Mouse (Mus musculus): ENCODE measurements at regions not wholly inside any gene's neighbourhood (a gene's known extent, or its start where the extent isn't known, plus 50 kb on each side); places are given as distances from the start of the nearest gene placed in this dataset.
A peak's percentile ranks its signal among the peaks of the same experiment; 100 is the strongest.

GRCm38 (mm10) chr16:77914160-77915070, 312.5 kb upstream of the Gm11146 start:
- ATAC-seq (ENCODE audit: low FRiP score), result no peak
- H3K4me2 ChIP-seq (replicated peaks; ENCODE audit: low read depth, low read length), result no peak overlapping the region
- no peak overlapping the region for H3K9ac ChIP-seq (ENCODE audit: low read depth, low read length)
- 72% methylated on average over 6 of the region's 6 CpGs for WGBS
- no peaks in the 10 kb centered on the region for H3K4me1 ChIP-seq (replicated peaks; ENCODE audit: control insufficient read depth, insufficient read depth, low read length)
- no peaks in the 10 kb centered on the region for H3K27me3 ChIP-seq (ENCODE audit: control insufficient read depth, insufficient read depth, low read length)
- H3K9me3 ChIP-seq (ENCODE audit: control insufficient read depth, low read length), result no peaks in the 10 kb centered on the region
- no peak for DNase-seq (ENCODE audit: low spot score)
- H3K36me3 ChIP-seq (ENCODE audit: control insufficient read depth, insufficient read depth, low read length), result no peaks in the 10 kb centered on the region
- no peak overlapping the region for H3K27ac ChIP-seq (ENCODE audit: low read depth, low read length)
- no peak overlapping the region for H3K4me3 ChIP-seq (ENCODE audit: low read depth, low read length)

GRCm38 (mm10) chr16:77894247-77894646, 292.4 kb upstream of the Gm11146 start:
- Histone ChIP-seq H3K36me3 (ENCODE audit: control insufficient read depth, insufficient read depth, low read length) (no peaks in the 10 kb centered on the region), H3K9me3 (ENCODE audit: control insufficient read depth, low read length) (no peaks in the 10 kb centered on the region), H3K4me3 (ENCODE audit: low read depth, low read length) (no peak overlapping the region), H3K27me3 (ENCODE audit: control insufficient read depth, insufficient read depth, low read length) (no peaks in the 10 kb centered on the region), H3K4me1 (replicated peaks; ENCODE audit: control insufficient read depth, insufficient read depth, low read length) (no peaks in the 10 kb centered on the region), H3K9ac (ENCODE audit: low read depth, low read length) (no peak overlapping the region), H3K27ac (ENCODE audit: low read depth, low read length) (peak overlapping the region; percentile 72), H3K4me2 (replicated peaks; ENCODE audit: low read depth, low read length) (no peak overlapping the region)
- peak; percentile 72 for ATAC-seq (ENCODE audit: low FRiP score)
- WGBS, result 40% methylated on average over 2 of the region's 2 CpGs
- DNase-seq (ENCODE audit: low spot score), result peak; percentile 37

- 68% methylated on average over 2 of the region's 2 CpGs for WGBS
- H3K4me2 ChIP-seq (replicated peaks; ENCODE audit: low read depth, low read length), result no peak overlapping the region
- peak overlapping the region; percentile 72 for H3K27ac ChIP-seq (ENCODE audit: low read depth, low read length)
- H3K27me3 ChIP-seq (ENCODE audit: control insufficient read depth, insufficient read depth, low read length), result no peaks in the 10 kb centered on the region
- no peaks in the 10 kb centered on the region for H3K4me1 ChIP-seq (replicated peaks; ENCODE audit: control insufficient read depth, insufficient read depth, low read length)
- ATAC-seq (ENCODE audit: low FRiP score), result peak; percentile 75
- H3K4me3 ChIP-seq (ENCODE audit: low read depth, low read length), result no peak overlapping the region
- no peak overlapping the region for H3K9ac ChIP-seq (ENCODE audit: low read depth, low read length)
- DNase-seq (ENCODE audit: low spot score), result peak; percentile 18
- H3K9me3 ChIP-seq (ENCODE audit: control insufficient read depth, low read length), result no peaks in the 10 kb centered on the region
- no peaks in the 10 kb centered on the region for H3K36me3 ChIP-seq (ENCODE audit: control insufficient read depth, insufficient read depth, low read length)
These were observed 291.8 kb upstream of the Gm11146 start for GRCm38 (mm10) chr16:77893690-77894089.

- H3K27ac ChIP-seq (ENCODE audit: low read depth, low read length), result no peak overlapping the region
- no peaks in the 10 kb centered on the region for H3K27me3 ChIP-seq (ENCODE audit: control insufficient read depth, insufficient read depth, low read length)
- no peak overlapping the region for H3K4me2 ChIP-seq (replicated peaks; ENCODE audit: low read depth, low read length)
- DNase-seq (ENCODE audit: low spot score) (no peak), ATAC-seq (ENCODE audit: low FRiP score) (no peak)
- H3K9me3 ChIP-seq (ENCODE audit: control insufficient read depth, low read length), result no peaks in the 10 kb centered on the region
- H3K4me1 ChIP-seq (replicated peaks; ENCODE audit: control insufficient read depth, insufficient read depth, low read length), result no peaks in the 10 kb centered on the region
- WGBS, result 86% methylated on average over 2 of the region's 2 CpGs
- no peak overlapping the region for H3K4me3 ChIP-seq (ENCODE audit: low read depth, low read length)
- no peak overlapping the region for H3K9ac ChIP-seq (ENCODE audit: low read depth, low read length)
- H3K36me3 ChIP-seq (ENCODE audit: control insufficient read depth, insufficient read depth, low read length), result no peaks in the 10 kb centered on the region
These were observed 290.8 kb upstream of the Gm11146 start for GRCm38 (mm10) chr16:77892731-77893130.

- no peaks in the 10 kb centered on the region for H3K9me3 ChIP-seq (ENCODE audit: control insufficient read depth, low read length)
- no peak overlapping the region for H3K9ac ChIP-seq (ENCODE audit: low read depth, low read length)
- H3K4me1 ChIP-seq (replicated peaks; ENCODE audit: control insufficient read depth, insufficient read depth, low read length), result no peaks in the 10 kb centered on the region
- no peak overlapping the region for H3K4me2 ChIP-seq (replicated peaks; ENCODE audit: low read depth, low read length)
- 90% methylated on average over 11 of the region's 11 CpGs for whole genome bisulfite sequencing
- no peak overlapping the region for H3K27ac ChIP-seq (ENCODE audit: low read depth, low read length)
- DNase-seq (ENCODE audit: low spot score) (no peak), ATAC-seq (ENCODE audit: low FRiP score) (no peak)
- no peaks in the 10 kb centered on the region for H3K27me3 ChIP-seq (ENCODE audit: control insufficient read depth, insufficient read depth, low read length)
- H3K36me3 ChIP-seq (ENCODE audit: control insufficient read depth, insufficient read depth, low read length), result no peaks in the 10 kb centered on the region
- no peak overlapping the region for H3K4me3 ChIP-seq (ENCODE audit: low read depth, low read length)
These were observed 287.5 kb upstream of the Gm11146 start for GRCm38 (mm10) chr16:77889348-77889747.

GRCm38 (mm10) chr16:77885060-77885679, 283.3 kb upstream of the Gm11146 start:
- peak; percentile 9 for DNase-seq (ENCODE audit: low spot score)
- no peak overlapping the region for H3K4me2 ChIP-seq (replicated peaks; ENCODE audit: low read depth, low read length)

GRCm38 (mm10) chr16:77884495-77884894, 282.6 kb upstream of the Gm11146 start:
- Histone ChIP-seq H3K9me3 (ENCODE audit: control insufficient read depth, low read length) (no peaks in the 10 kb centered on the region), H3K4me2 (replicated peaks; ENCODE audit: low read depth, low read length) (no peak overlapping the region), H3K9ac (ENCODE audit: low read depth, low read length) (no peak overlapping the region), H3K36me3 (ENCODE audit: control insufficient read depth, insufficient read depth, low read length) (no peaks in the 10 kb centered on the region), H3K4me3 (ENCODE audit: low read depth, low read length) (no peak overlapping the region), H3K27ac (ENCODE audit: low read depth, low read length) (no peak overlapping the region), H3K4me1 (replicated peaks; ENCODE audit: control insufficient read depth, insufficient read depth, low read length) (no peaks in the 10 kb centered on the region), H3K27me3 (ENCODE audit: control insufficient read depth, insufficient read depth, low read length) (no peaks in the 10 kb centered on the region)
- WGBS, result 91% methylated on average over 9 of the region's 9 CpGs
- ATAC-seq (ENCODE audit: low FRiP score) (no peak), DNase-seq (ENCODE audit: low spot score) (no peak)

More at GRCm38 (mm10) chr16:77885060-77885679, 283.3 kb upstream of the Gm11146 start:
- H3K4me3 ChIP-seq (ENCODE audit: low read depth, low read length), result no peak overlapping the region
- H3K27ac ChIP-seq (ENCODE audit: low read depth, low read length), result no peak overlapping the region
- H3K4me1 ChIP-seq (replicated peaks; ENCODE audit: control insufficient read depth, insufficient read depth, low read length), result no peaks in the 10 kb centered on the region
- no peak for ATAC-seq (ENCODE audit: low FRiP score)
- no peak overlapping the region for H3K9ac ChIP-seq (ENCODE audit: low read depth, low read length)
- H3K36me3 ChIP-seq (ENCODE audit: control insufficient read depth, insufficient read depth, low read length), result no peaks in the 10 kb centered on the region
- WGBS, result 68% methylated on average over 15 of the region's 15 CpGs
- H3K27me3 ChIP-seq (ENCODE audit: control insufficient read depth, insufficient read depth, low read length), result no peaks in the 10 kb centered on the region
- no peaks in the 10 kb centered on the region for H3K9me3 ChIP-seq (ENCODE audit: control insufficient read depth, low read length)

GRCm38 (mm10) chr16:77877006-77877405, 275.1 kb upstream of the Gm11146 start:
- DNase-seq (ENCODE audit: low spot score) (no peak), ATAC-seq (ENCODE audit: low FRiP score) (no peak)
- Histone ChIP-seq H3K4me1 (replicated peaks; ENCODE audit: control insufficient read depth, insufficient read depth, low read length) (no peaks in the 10 kb centered on the region), H3K36me3 (ENCODE audit: control insufficient read depth, insufficient read depth, low read length) (no peaks in the 10 kb centered on the region), H3K4me3 (ENCODE audit: low read depth, low read length) (no peak overlapping the region), H3K9ac (ENCODE audit: low read depth, low read length) (no peak overlapping the region), H3K4me2 (replicated peaks; ENCODE audit: low read depth, low read length) (no peak overlapping the region), H3K9me3 (ENCODE audit: control insufficient read depth, low read length) (no peaks in the 10 kb centered on the region), H3K27ac (ENCODE audit: low read depth, low read length) (no peak overlapping the region), H3K27me3 (ENCODE audit: control insufficient read depth, insufficient read depth, low read length) (no peaks in the 10 kb centered on the region)
- WGBS, result 90% methylated on average over 1 of the region's 1 CpGs

- 93% methylated on average over 5 of the region's 5 CpGs for WGBS
- Histone ChIP-seq H3K27ac (ENCODE audit: low read depth, low read length) (no peak overlapping the region), H3K36me3 (ENCODE audit: control insufficient read depth, insufficient read depth, low read length) (no peaks in the 10 kb centered on the region), H3K9ac (ENCODE audit: low read depth, low read length) (no peak overlapping the region), H3K4me2 (replicated peaks; ENCODE audit: low read depth, low read length) (no peak overlapping the region), H3K4me1 (replicated peaks; ENCODE audit: control insufficient read depth, insufficient read depth, low read length) (no peaks in the 10 kb centered on the region), H3K27me3 (ENCODE audit: control insufficient read depth, insufficient read depth, low read length) (no peaks in the 10 kb centered on the region), H3K4me3 (ENCODE audit: low read depth, low read length) (no peak overlapping the region), H3K9me3 (ENCODE audit: control insufficient read depth, low read length) (no peaks in the 10 kb centered on the region)
- ATAC-seq (ENCODE audit: low FRiP score) (no peak), DNase-seq (ENCODE audit: low spot score) (no peak)
These were observed 261.4 kb upstream of the Gm11146 start for GRCm38 (mm10) chr16:77863246-77863645.

Measured in hindbrain, embryonic 11.5 days (tissue).